Mouse (Mus musculus) lung, postnatal 0 days (tissue): Measurements from ENCODE around the gene Mtx1.

Experiments used
- CTCF ChIP-seq: IDR thresholded peaks from 2 replicates; pipeline ENCODE4 v1.5.1; 2016; ENCODE audit warnings: antibody characterized with exemption, mild to moderate bottlenecking
- EP300 ChIP-seq: IDR thresholded peaks from 2 replicates; pipeline ENCODE4 v1.6.1; 2016; ENCODE audit warnings: antibody characterized with exemption, mild to moderate bottlenecking, control low read depth

GRCm38 (mm10) chr3:89179056-89179455 is 47.8 kb downstream of the Mtx1 start:
- no peak for TF ChIP-seq CTCF
- no peak for TF ChIP-seq EP300
